Mouse (Mus musculus) testis, adult 2 months (tissue): ENCODE data around the gene Kazn.

Experiments
- CTCF ChIP-seq: fragments of 200-500 bp; IDR thresholded peaks from 2 replicates; pipeline ENCODE4 v1.5.1; 2012; ENCODE audit warnings: low read depth, mild to moderate bottlenecking, inconsistent platforms, low read length, moderate library complexity; ENCODE audit not compliant: control insufficient read depth, insufficient read depth, insufficient replicate concordance
- POLR2A ChIP-seq: fragments of 200-500 bp; IDR thresholded peaks from 2 replicates; pipeline ENCODE4 v1.6.1; 2012; ENCODE audit warnings: low read depth, mild to moderate bottlenecking, inconsistent platforms, low read length, moderate library complexity; ENCODE audit not compliant: control insufficient read depth

DNA sequence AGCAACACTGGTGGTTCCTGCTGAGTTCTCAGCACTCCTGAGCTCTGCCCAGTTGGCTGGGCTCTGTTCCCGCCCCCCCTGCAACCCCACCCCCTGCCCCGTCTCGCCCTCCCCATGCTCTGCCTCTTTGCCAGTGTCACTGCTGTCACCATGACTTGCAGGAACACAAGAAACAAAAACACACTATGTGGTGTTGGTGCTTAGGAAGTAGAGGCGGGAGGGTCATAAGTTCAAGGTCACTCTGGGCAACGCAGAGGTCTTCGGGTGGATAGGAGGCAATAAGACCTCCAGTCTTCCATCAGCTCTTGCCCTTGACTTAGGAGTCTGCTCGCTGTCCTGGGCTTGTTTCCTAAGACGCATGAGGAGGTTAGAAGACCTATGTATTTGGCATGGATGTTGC lies 10.9 kb upstream of the Kazn start:
- TF ChIP-seq CTCF (no peak), POLR2A (no peak)
